Mouse (Mus musculus) G1E (cell line): ENCODE data around the gene Paxx.

Experiments used
- CTCF ChIP-seq: IDR thresholded peaks from 2 replicates; pipeline ENCODE4 v1.5.1; 2012; ENCODE audit warnings: low read depth, low read length, inconsistent platforms, mixed read lengths
- GATA1 ChIP-seq: IDR thresholded peaks from 2 replicates; pipeline ENCODE4 v1.6.1; 2012; ENCODE audit warnings: borderline replicate concordance, low read length, inconsistent platforms, mixed read lengths
- TAL1 ChIP-seq: conservative IDR thresholded peaks from 2 replicates; pipeline ENCODE4 v1.6.1; 2012; ENCODE audit warnings: low read depth, low read length, inconsistent platforms, mixed read lengths

- TF ChIP-seq CTCF (no peak), TAL1 (no peak), GATA1 (no peak)
These were observed 31.3 kb downstream of the Paxx start for GRCm38 (mm10) chr2:25429435-25430180.
